Mouse (Mus musculus) R1 (cell line): Measurements from ENCODE around the gene Higd1b.

Experiments
- DNase-seq: peaks from one replicate; pipeline ENCODE4 v3.0.0-alpha.2; 2018; ENCODE audit warnings: low read depth, low spot score

Higd1b gene

DNA sequence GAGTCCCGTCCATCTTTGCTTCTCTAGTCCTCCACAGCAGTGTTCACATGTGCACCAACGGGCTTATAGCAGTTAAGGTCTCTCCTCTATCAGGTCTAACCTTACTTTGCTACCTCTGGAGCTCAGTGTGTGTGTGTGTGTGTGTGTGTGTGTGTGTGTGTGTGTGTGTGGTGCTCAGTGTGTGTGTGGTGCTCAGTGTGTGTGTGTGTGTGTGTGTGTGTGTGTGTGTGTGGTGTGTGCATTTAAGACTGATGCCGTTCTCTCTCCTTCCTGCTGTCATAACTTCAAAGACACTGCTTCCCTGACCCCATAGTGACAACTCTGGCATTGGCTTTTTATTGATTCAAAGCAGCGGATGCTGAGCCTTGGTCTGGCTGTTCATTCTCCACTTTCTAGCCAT lies at the start of gene Higd1b:
Gene Higd1b, plus strand, starts transcription at position 301 of the 400 bp plus-strand sequence.
- no peak for DNase-seq

GRCm38 (mm10) chr11:102787688-102788177 lies 47.9 kb upstream of the Higd1b start:
- no peak for DNase-seq

DNA sequence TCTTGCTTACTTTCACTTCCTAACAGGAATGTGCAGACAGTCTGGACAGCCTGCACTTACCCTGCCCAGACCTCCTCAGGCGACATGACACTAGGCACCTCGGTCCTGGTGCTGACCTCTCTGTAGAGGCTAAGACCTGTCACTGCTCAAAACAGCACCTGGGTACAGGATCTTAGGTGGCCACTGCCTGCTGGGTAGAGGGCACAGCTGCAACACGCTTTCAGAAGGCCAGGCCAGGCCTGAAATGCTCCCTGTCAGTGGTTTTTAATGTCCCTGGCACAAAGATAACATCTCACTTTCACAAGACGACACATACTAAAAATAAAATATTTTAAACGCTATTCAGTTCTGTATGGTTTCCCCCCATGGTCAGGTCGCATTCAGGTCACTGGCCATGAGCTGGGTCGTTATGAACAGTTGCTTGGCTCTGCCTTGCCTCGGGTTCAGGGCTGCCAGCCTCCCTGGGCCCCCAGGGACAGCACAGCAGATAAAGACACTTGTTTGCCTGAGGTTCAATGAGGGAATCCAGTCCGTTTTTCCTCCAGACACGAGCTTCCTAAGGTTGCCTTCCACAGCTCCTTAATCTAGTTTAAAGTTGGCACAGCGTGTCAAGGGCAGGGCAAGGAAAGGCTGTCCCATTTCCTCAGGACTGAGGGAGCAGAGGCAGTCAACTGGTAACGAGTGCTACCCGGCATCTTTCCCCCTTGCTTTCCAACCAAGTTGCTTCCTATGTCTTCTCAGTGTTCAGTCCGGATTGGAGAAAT lies 43.8 kb upstream of the Higd1b start:
- DNase-seq = no peak

DNA sequence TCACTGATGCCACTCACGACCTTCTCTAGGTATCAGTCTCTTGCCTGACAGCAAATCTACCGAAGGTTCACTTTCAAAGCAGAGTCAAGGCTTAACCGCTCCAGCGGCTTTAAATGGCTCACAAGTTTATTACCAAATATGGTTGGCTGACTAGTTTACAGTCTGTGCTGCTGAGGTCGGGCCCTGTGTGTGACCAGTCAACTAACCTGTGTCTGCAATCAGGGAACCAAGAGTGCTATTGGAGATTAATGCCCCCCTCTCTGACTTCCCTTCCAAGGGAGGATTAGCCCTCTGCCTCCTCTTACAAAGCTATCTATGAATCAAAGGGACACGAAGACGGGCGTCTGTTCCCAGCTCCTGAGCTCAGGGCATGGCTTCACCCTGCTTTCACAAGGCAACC lies 41.5 kb upstream of the Higd1b start:
- no peak for DNase-seq

DNA sequence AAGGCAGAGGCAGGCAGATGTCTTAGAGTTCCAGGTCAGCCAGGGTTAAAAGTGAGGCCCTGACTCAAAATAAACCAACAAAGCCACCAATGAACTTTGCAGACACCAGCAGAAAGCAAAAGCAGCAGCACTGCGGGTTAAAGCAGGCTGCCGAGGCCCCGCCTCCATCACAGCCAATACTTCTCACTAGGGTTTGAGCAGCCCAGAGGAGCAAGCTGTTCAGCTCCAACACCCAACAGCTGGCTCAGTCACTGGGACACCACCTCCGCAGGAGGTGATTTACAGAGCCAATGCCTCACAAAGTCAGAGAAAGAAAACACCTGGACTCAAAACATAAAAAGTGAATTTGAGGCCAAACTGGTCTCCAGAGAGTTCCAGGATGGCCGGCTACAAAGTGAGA lies 32.2 kb upstream of the Higd1b start:
- DNase-seq = peak; percentile 23

DNA sequence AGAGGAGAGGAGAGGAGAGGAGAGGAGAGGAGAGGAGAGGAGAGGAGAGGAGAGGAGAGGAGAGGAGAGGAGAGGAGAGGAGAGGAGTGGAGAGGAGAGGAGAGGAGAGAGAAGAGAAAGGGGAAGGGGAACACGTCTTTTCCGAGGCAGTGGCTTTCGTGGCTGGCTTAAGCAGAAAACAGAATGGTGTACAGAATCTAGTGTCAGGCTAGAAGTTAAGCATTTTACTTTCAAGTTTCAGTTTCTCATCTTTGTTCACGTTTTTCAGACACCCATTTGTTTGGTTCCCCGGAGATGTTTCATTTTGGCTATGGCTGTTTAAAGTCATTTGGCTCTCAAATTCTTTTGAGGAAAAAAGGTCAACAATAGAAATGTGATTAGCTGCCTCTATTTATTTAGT lies 27.4 kb upstream of the Higd1b start:
- DNase-seq = no peak

DNA sequence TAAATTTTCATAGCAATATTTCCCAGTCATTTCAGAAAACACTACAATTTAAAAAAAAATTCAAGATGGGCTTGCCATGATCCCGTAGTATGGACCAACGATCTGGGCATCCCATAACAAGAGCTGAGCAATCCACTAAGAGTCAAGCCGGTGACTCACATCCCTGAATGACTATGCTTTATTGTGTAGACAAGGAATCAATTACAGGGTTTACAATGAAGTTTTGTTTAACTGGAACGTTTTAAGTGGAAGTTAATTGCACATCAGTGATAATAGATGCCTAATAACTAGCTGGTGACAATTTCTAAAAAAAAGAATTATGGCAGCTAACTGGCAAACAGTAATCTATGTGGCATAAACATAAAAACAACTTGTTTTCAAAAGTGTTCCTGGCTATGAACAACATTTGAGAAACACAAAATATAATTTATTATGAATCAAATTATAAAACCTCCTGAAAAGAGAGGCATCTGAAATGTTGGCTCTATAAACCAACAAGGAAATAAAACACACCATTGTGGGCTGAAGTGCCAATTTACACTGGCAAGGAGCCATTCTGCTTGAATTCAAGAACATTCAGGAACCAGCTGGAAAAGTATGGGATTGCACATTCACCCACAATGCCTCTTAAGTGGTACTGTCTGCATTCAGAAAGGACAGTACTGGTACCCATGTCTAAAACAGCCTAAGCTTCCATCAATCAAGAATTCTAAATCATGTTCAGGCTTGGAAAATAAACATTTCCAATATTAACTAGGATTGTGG lies 24.7 kb upstream of the Higd1b start:
- no peak for DNase-seq

GRCm38 (mm10) chr11:102814881-102815280 lies 20.8 kb upstream of the Higd1b start:
- DNase-seq = peak; percentile 62

DNA sequence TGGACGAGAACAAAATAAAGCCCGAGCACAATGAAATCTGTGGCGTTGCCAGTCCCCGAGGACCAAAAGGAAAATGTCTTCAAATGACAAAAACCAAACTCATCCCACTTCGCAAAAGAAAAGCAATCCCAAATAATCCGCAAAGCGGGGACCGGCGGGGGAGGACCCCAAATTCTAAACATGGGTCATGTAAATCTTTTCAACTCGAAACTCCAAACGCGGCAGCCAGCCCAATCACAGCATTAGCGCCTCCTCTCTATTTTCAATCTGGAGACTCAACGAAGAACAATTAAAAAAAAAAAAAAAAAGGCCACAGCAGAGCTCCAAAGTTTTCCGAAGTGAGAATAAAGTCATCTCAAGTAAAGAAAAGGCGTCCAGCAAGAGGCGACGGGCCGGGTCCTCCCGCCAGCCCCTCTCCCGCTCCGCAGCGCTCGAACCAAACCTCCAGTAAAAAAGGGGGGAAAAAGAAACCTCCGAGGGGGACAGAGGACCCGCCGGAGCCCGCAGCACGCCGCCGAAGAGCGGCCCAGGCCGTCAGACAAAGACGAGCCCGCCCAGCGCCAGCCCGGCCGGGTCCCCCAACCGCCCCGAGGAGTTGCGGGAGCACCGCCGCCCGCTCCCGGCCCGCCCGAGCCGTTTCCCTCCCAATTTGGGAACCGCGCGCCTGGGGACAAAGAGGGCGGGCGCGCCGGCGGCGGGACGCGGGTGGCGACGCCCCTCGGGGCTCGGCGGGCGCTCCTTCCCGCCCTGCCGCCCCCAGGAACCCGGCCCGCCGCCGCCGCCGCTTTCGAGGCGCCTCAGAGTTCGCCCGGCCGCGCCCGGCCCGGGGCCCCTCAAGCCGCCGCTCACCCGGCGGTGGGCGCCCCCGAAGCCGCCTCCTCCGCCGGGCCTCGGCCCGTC lies 17.3 kb upstream of the Higd1b start:
- peak; percentile 37 for DNase-seq

GRCm38 (mm10) chr11:102819021-102819782 lies 16.4 kb upstream of the Higd1b start, which contains the start of gene Gjc1:
Gene Gjc1, minus strand, starts transcription at chr11:102819700.
- DNase-seq = peak; percentile 100

GRCm38 (mm10) chr11:102819783-102820385 lies 15.8 kb upstream of the Higd1b start:
- peak; percentile 58 for DNase-seq

- DNase-seq = peak; percentile 100
Observed at GRCm38 (mm10) chr11:102820432-102820831, 15.2 kb upstream of the Higd1b start.

DNA sequence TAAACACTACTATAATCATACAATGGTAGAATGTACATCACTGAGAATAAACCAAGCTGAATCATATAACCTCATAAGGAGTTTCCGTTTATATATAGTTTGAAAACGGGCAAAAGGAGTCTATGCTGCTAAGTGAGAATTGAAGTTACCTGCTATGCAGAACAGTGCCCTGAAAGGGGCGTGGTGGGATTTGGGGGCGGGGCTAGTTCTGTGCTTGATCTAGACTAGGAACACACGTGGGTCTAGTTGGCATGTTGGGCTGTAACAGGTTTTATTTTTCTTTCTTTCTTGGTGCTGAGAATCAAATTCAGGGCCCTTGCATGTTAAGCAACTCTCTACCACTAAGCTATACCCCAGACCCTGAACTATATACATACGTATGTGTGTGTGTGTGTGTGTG lies 14.4 kb upstream of the Higd1b start:
- peak; percentile 91 for DNase-seq

DNA sequence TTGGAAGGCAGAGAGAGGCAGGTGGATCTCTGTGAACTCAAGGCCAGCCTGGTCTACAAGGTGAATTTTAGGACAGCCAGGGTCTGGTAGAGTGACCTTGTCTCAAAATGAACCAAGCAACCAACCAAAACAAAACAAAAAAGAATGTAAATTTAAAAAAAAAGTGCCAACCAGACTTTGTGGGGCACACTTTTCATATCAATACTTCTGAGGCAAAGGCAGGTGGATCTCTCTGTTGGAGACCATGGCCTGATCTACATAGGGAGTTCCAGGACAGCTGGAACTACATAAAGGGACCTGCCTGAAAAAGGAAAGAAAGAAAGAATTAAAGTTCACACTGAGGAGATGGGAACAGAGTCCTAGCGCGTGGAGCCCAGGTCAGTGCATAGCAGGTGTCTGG lies 9.2 kb upstream of the Higd1b start:
- peak; percentile 81 for DNase-seq

GRCm38 (mm10) chr11:102827097-102827496 lies 8.6 kb upstream of the Higd1b start:
- DNase-seq = peak; percentile 31

- DNase-seq = no peak
Observed at GRCm38 (mm10) chr11:102830276-102830675, 5.4 kb upstream of the Higd1b start.

DNA sequence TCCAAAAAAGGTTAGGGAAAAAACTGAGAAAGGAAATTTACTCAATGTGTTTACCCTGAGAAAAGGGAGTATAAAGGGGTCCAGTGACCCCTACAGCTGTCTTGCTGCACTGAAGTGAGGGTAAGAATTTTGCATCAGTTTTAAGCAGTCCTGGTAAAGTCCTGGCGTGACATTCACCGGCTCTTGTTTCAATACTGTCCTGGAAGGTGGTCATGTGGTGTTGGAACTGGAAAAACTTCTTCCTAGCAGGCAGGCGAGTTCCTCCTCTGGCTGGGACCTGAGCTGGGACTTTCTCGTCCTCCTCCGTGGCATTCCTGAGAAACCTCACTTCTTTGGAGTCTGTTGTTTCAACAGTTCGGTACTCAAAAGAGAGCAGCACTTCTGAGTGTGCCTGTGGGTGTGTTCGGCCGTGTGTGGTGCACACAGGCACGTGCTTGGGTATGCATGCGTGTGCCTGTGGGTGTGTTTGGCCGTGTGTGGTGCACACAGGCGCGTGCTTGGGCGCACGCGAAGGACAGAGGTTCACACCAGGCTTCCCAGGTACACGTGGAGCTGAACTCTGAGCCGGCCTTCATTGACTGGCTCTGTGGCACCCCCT lies 2.9 kb upstream of the Higd1b start:
- peak; percentile 30 for DNase-seq

- DNase-seq = no peak
Observed at GRCm38 (mm10) chr11:102834219-102834618, 1.4 kb upstream of the Higd1b start.

DNA sequence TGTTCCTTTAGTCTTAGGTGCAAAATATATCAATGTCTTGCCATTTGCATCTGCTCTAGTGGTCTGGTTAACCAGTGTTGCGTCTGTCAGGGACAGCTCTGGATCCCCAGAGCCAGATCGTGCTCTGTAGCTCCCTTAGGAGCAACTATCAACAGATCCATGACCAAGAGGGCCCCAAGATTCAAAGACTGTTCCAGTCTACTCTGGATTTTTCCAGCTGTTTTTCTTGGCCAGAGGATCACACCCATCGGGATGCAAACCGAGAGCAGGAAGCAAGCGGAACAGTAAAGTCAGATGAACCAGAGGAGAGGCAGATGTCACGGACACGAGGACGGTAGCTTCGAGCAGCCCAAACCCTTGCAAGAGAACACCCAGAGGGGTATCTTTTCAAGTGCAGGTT lies 497 bp downstream of the Higd1b start:
- no peak for DNase-seq

GRCm38 (mm10) chr11:102837385-102837784 lies 1.7 kb downstream of the Higd1b start:
- no peak for DNase-seq
